Mouse (Mus musculus) stomach, embryonic 16.5 days (tissue): ENCODE data around the gene Olfr872. TPM values are rescaled to one million over a fixed set of nuclear protein-coding genes. Genes with fewer than 3 reads are reported as not detected.
"Not testable (repeated sequence)": the region's sequence is repeated elsewhere in the genome, so short reads cannot be mapped to it uniquely, and the experiment has no call there.

Experiments
- ATAC-seq: fragments of 200-750 bp; cut with Nextera tagmentation; 2 replicates; pipeline ENCODE4 v1.8.0; 2017; ENCODE audit warnings: moderate number of reproducible peaks, moderate TSS enrichment; ENCODE audit not compliant: insufficient read depth, low FRiP score
- H3K27ac ChIP-seq: fragments of 300-500 bp; sonication (generic); 2 replicates; pipeline ENCODE4 v1.5.1; 2014; ENCODE audit warnings: low read length
- H3K27me3 ChIP-seq: fragments of 300-500 bp; sonication (generic); 2 replicates; pipeline ENCODE4 v1.6.1; 2014; ENCODE audit warnings: low read length, control low read depth, mixed read lengths; ENCODE audit not compliant: control insufficient read depth, insufficient read depth
- H3K36me3 ChIP-seq: fragments of 300-500 bp; sonication (generic); 2 replicates; pipeline ENCODE4 v1.6.1; 2014; ENCODE audit warnings: low read length; ENCODE audit not compliant: control insufficient read depth, insufficient read depth
- H3K4me1 ChIP-seq: fragments of 300-500 bp; sonication (generic); 2 replicates; pipeline ENCODE4 v1.6.1; 2014; ENCODE audit warnings: low read length, control low read depth, mixed read lengths; ENCODE audit not compliant: control insufficient read depth, insufficient read depth
- H3K4me2 ChIP-seq: fragments of 300-500 bp; sonication (generic); 2 replicates; pipeline ENCODE4 v1.6.1; 2014; ENCODE audit warnings: low read depth, low read length, mixed read lengths
- H3K4me3 ChIP-seq: fragments of 300-500 bp; sonication (generic); replicated peaks from 2 replicates; pipeline ENCODE4 v1.5.1; 2014; ENCODE audit warnings: mild to moderate bottlenecking, low read length
- H3K9ac ChIP-seq: fragments of 300-500 bp; sonication (generic); 2 replicates; pipeline ENCODE4 v1.6.1; 2014; ENCODE audit warnings: low read length
- H3K9me3 ChIP-seq: fragments of 300-500 bp; sonication (generic); replicated peaks from 2 replicates; pipeline ENCODE4 v1.6.1; 2016; ENCODE audit warnings: low read length, control low read depth; ENCODE audit not compliant: control insufficient read depth
- WGBS: fragments of 180-500 bp; shearing (Covaris S2); extraction: QIAGEN DNeasy Blood & Tissue Kit; methylation state at CpG from one replicate; pipeline ENCODE4 v1.1.7; 2014; 5-methylcytosine and 5-hydroxymethylcytosine counted together
- polyA plus RNA-seq: library from polyadenylated mRNA; unstranded; fragments of >200 nt; fragmentation: Nextera tagmentation; extraction: Ambion mirVana; gene quantifications from 2 replicates; pipeline ENCODE4 v1.2.1, GENCODE M21; 2015

The Olfr872 gene
- polyA plus RNA-seq: not detected in 2 replicates

DNA sequence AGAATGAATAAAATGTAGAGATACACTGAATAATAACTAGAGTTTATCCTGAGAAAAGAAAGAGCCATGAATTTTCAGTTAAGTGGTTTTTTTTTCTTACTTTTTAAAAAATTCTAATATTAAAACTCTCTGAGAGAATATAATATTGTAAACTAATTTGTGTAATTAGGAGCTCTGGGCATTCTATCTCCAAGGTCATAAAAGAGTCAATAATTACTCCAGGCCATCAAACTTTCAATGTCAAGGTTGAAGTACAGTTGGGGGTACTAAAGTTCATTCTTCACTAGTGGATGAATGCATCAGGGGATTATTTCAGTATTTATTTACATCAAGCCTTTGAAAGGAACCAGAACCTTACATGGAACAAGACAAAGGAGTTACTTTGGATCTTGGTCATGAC lies at the start of gene Olfr872:
TSS of gene Olfr872 (plus strand) at position 301 of the 400 bp plus-strand sequence.
- Histone ChIP-seq H3K4me3 (no peak within 1 kb of the TSS), H3K27ac (no peak within 1 kb of the TSS), H3K9me3 (no peaks in the 10 kb centered on the region), H3K36me3 (no peaks in the 10 kb centered on the region), H3K4me2 (no peak within 1 kb of the TSS), H3K4me1 (no peaks in the 10 kb centered on the region), H3K27me3 (no peaks in the 10 kb centered on the region), H3K9ac (no peak within 1 kb of the TSS)
- no peak for ATAC-seq

DNA sequence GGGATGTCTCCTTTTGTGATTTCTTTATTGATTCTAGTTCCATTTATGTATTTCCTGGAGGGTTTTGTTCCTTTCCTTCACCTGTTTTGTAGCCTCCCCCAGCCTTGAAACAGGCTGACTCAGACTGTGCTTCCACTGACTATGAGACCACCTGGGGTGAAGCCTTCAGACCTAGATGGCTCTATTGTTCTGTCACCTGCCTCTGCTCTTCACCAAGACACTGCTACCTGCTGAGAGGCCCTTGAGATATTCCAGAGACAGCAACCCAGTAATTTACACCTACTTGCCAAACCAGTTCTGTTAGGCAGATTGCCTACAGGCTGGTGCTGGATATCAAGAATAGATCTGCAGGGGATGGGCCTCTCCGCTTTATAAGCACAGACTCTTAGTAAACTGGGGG lies 34.8 kb upstream of the Olfr872 start:
- Histone ChIP-seq H3K27ac (no peak overlapping the region), H3K36me3 (no peaks in the 10 kb centered on the region), H3K4me3 (no peak overlapping the region), H3K9ac (no peak overlapping the region), H3K4me1 (no peaks in the 10 kb centered on the region), H3K27me3 (no peaks in the 10 kb centered on the region), H3K4me2 (no peak overlapping the region), H3K9me3 (no peaks in the 10 kb centered on the region)
- WGBS: 72% methylated on average over 1 of the region's 1 CpGs
- no peak for ATAC-seq

DNA sequence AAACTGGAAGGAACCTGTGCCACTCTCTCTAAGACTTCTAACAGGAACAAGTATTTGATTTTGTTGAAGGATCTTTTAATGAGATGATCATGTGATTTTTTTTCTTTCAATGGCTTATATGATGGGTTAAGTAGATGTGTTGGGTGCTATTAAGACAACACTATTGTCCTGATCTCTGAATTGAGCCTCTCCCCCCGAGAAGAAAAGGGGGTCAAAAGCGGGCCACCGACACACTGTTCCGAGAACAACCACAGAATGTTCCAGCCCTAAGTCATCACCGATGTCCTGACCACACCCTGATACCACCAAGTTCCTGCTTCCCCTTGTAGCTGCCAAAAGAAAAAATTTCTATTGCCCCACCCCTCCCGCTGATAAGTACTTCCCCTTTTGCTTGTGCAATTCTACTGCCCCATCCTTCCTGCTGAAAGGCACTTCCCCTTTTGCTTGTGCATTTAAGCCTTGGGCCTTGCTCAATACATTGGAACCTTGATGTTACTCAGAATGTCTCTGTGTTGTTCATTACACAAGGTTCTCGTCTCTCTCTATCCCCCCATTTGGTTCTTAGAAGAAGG lies 33.4 kb upstream of the Olfr872 start:
- H3K9ac ChIP-seq, H3K4me3 ChIP-seq, H3K27me3 ChIP-seq, H3K27ac ChIP-seq, H3K4me1 ChIP-seq, H3K36me3 ChIP-seq, H3K4me2 ChIP-seq, ATAC-seq, H3K9me3 ChIP-seq: not testable (repeated sequence)
- WGBS: 84% methylated on average over 7 of the region's 7 CpGs

DNA sequence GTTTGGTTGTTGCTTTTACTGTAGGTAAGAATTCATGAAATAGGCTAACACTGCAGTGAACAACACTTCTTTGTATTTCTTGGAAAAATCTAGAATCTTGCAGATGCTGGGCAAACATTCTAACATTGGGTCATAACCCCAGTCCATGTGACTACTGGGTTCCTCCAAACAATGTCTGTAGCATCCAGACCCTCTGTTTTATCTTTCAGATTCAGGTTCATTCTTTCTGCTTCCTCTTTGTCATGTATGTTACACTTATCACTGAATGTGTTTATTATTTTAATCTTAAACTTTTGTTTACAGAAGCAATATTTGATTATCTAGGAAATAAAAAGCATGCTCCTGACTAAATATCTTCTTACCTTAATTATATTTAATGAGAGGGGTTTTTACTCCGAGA lies 26.1 kb upstream of the Olfr872 start:
- no peak overlapping the region for H3K9ac ChIP-seq
- no peaks in the 10 kb centered on the region for H3K36me3 ChIP-seq
- H3K27me3 ChIP-seq: no peaks in the 10 kb centered on the region
- no peaks in the 10 kb centered on the region for H3K4me1 ChIP-seq
- no peak overlapping the region for H3K4me3 ChIP-seq
- H3K9me3 ChIP-seq: no peaks in the 10 kb centered on the region
- WGBS: 40% methylated on average over 1 of the region's 1 CpGs
- H3K4me2 ChIP-seq: no peak overlapping the region
- ATAC-seq: no peak
- no peak overlapping the region for H3K27ac ChIP-seq

DNA sequence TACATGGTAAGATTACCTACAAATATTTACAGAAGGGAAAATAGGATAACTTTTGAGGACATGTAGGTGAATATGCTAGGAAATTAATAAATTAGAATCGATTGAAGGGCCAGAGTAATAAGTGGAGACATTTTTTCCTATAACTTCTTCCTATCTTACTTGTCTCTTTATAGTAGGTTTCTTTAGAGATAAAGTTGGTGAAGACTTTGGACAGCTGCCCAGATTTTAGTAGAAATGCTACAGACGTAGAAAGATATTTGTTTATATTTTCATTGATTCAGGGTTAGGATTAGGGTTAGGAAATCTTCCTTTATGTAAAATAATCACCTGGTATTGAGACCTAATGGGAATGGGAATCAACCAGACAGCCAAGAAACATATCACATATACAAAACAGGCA lies 25.4 kb upstream of the Olfr872 start:
- Histone ChIP-seq H3K9ac (no peak overlapping the region), H3K4me1 (no peaks in the 10 kb centered on the region), H3K4me2 (no peak overlapping the region), H3K27ac (no peak overlapping the region), H3K4me3 (no peak overlapping the region), H3K36me3 (no peaks in the 10 kb centered on the region), H3K9me3 (no peaks in the 10 kb centered on the region), H3K27me3 (no peaks in the 10 kb centered on the region)
- 57% methylated on average over 2 of the region's 2 CpGs for WGBS
- no peak for ATAC-seq

DNA sequence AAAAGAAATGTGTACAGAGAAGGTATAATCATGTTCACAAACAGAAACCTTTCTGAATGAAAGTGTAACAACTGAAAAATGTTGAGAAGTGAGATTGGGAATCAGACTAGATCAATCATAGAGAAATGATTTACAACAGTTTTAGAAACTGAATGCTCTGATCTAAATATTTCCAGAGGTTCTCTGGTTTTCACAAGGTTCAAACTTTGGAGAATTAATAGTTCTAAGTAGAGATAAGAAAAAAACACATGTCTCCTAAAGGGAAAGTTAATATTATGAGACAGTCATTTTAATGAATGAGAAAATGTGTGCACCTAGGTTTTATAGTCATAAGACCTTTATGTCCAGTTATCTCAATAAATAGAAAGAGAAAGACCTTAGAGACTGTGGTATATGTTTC lies 25.0 kb upstream of the Olfr872 start, which contains the start of gene Olfr871:
TSS of gene Olfr871 (plus strand) at position 301 of the 400 bp plus-strand sequence.
- ATAC-seq: no peak
- Histone ChIP-seq H3K27ac (no peak within 1 kb of the TSS), H3K9me3 (no peaks in the 10 kb centered on the region), H3K27me3 (no peaks in the 10 kb centered on the region), H3K9ac (no peak within 1 kb of the TSS), H3K4me3 (no peak within 1 kb of the TSS), H3K4me2 (no peak within 1 kb of the TSS), H3K36me3 (no peaks in the 10 kb centered on the region), H3K4me1 (no peaks in the 10 kb centered on the region)

DNA sequence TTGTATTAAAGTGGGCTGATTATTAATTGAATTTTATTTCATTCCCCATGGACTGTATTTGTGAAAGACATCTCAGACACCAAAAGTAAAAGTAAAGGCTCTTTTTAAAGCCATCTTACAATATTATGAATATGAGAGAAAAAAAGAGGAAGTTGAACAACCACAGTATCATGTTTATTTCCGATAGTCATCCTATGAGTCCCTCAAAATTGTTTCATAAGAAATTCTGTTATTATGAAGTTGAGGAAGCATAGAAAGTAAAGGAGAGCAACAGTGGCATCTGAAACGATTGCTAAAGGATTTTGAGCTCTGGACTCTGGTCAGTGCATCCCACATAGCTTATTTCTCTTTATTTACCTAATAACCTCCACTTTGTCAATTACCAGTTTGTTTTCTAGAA lies 459 bp downstream of the Olfr872 start:
- ATAC-seq: no peak

DNA sequence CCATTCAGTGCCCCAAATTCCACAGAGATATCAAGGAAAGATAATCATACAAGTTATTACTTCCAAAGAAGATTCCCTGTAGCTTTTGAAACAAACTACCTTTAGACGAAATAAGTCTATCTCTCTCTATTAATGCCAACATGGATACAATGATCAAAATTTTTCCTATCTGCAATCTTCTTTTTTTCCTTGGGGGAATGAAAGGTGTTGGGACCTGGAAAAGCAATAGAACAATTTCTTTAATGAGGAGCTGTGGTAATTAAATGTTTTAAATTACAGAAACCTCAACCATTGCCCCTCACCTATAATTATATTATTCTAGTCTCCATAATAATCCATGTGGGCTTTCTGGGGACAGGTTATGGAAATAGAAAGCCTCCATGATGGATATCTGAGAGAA lies 45.1 kb downstream of the Olfr872 start, which contains the start of gene Olfr39:
TSS of gene Olfr39 (plus strand) at position 301 of the 400 bp plus-strand sequence.
- no peaks in the 10 kb centered on the region for H3K36me3 ChIP-seq
- H3K27ac ChIP-seq: no peak within 1 kb of the TSS
- WGBS: 78% methylated on average over 1 of the region's 1 CpGs
- no peak within 1 kb of the TSS for H3K4me3 ChIP-seq
- no peaks in the 10 kb centered on the region for H3K4me1 ChIP-seq
- H3K9ac ChIP-seq: no peak within 1 kb of the TSS
- no peak within 1 kb of the TSS for H3K4me2 ChIP-seq
- H3K27me3 ChIP-seq: no peaks in the 10 kb centered on the region
- no peaks in the 10 kb centered on the region for H3K9me3 ChIP-seq
- ATAC-seq: no peak

More for the DNA sequence above, 459 bp downstream of the Olfr872 start:
- H3K9ac ChIP-seq: no peak overlapping the region
- H3K27ac ChIP-seq: no peak overlapping the region
- no peaks in the 10 kb centered on the region for H3K9me3 ChIP-seq
- no peaks in the 10 kb centered on the region for H3K27me3 ChIP-seq
- 66% methylated on average over 2 of the region's 2 CpGs for WGBS
- no peaks in the 10 kb centered on the region for H3K36me3 ChIP-seq
- H3K4me2 ChIP-seq: no peak overlapping the region
- no peak overlapping the region for H3K4me3 ChIP-seq
- H3K4me1 ChIP-seq: no peaks in the 10 kb centered on the region

DNA sequence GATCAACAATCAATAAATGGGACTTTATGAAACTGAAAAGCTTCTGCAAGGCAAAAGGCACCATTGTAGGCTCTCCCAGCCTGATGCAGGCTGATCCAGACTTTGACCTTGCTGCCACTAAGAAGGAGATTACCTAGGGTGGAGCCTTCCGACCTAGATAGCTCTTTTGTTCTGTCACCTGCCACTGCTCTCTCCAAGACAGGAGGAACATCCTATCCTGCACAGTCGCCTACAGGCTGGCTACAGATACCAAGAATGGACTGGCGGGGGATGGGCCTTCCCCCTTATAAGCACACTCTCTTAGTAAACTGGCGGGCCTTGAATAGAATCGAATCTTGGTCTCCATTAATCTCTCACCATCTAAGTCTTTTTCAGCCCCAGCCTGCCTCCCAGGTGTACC lies 58.6 kb downstream of the Olfr872 start:
- not testable (repeated sequence) for ATAC-seq, H3K4me3 ChIP-seq, H3K36me3 ChIP-seq, H3K27ac ChIP-seq, H3K27me3 ChIP-seq, H3K4me2 ChIP-seq, H3K9ac ChIP-seq, H3K9me3 ChIP-seq, H3K4me1 ChIP-seq
- 73% methylated on average over 5 of the region's 5 CpGs for WGBS
